Mouse (Mus musculus) fibroblast of lung, adult 2 months (primary cell): ENCODE measurements around the gene Olfr1297.

Source experiments
- DNase-seq: peaks from one replicate; pipeline ENCODE4 v3.0.0-alpha.2; 2011; ENCODE audit warnings: low read depth

Gene Olfr1297

DNA sequence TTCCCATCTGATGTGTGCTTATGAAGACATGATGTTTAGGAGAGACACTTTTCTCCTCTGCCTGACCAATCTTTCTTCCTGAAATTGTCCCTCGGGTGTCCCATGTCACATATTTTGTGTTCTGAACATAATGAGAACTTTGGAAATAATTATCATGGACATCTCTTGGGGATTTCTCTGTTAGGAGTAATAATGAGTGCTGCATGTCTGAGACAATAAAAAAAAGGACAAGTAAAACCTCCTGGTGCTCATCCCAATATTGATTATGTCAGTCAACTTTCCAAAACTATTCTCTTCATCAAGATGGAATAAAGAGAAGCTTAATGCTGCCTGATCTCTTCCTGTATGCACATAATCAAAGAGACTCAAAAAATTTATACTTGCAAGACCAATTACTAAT is at the start of gene Olfr1297:
TSS of gene Olfr1297 (minus strand) at position 101 of the 400 bp plus-strand sequence.
- no peak for DNase-seq

DNA sequence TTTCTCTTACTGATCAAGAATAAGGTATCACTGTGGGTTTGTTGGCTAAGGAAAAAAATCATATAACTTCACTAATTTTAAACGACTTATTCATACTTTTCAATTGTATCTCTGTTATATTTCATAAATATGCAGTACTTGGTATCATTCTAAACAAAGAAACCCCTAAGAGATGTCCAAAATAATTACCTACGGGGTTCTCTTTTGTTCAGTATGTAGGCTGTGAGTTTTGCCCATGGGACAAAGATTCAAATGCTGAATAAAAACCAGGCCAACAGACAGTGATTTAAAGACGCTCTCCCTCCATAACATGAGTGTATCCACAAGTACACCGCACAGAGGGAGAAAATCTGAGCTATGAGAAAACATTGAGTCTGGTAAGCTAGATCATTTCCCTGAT is 34.8 kb upstream of the Olfr1297 start, which contains the start of gene Olfr1299:
TSS of gene Olfr1299 (plus strand) at position 301 of the 400 bp plus-strand sequence.
- no peak for DNase-seq

DNA sequence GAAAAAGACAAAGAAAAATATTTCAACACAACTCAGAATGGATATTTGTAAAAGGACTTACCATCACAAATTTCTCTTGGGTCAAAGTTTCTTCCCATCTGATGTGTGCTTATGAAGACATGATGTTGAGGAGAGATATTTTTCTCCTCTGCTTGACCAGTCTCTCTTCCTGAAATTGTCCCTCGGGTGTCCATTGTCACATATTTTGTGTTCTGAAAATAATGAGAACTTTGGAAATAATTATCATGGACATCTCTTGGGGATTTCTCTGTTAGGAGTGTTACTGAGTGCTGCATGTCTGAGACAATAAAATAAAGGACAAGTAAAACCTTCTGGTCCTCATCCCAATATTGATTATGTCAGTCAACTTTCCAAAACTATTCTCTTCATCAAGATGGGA is 22.8 kb upstream of the Olfr1297 start, which contains the start of gene Olfr1298:
TSS of gene Olfr1298 (minus strand) at position 101 of the 400 bp plus-strand sequence.
- no peak for DNase-seq

DNA sequence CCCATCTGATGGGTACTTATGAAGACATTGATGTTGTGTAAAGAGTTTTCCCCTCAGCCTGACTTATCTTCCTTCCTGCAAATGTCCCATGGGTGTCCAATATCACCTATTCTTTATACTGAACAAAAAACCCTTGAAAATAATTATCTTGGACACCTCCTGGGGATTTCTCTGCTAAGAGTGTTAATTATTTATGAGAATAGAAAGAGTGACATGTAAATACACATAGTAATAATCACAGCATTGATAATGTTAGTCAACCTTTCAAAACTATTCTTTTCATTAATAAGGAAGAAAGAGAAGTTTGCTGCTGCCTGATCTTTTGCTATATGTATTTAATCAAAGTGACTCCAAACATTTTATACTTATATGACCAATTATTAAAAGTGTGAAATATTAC is 56.7 kb downstream of the Olfr1297 start, which contains the start of gene Olfr1295:
TSS of gene Olfr1295 (minus strand) at position 101 of the 400 bp plus-strand sequence.
- DNase-seq = no peak
